Mouse (Mus musculus): ENCODE results near the gene Nap1l1. TPM values are rescaled to one million over a fixed set of nuclear protein-coding genes. Genes with fewer than 3 reads are reported as not detected.

Nap1l1 gene
- polyA plus RNA-seq, 1 experiment from 2014 or later: 243 TPM

GRCm38 (mm10) chr10:111459040-111459439, 14.0 kb upstream of the Nap1l1 start:
- Histone ChIP-seq H3K4me3 (no peak overlapping the region), H3K4me1 (peaks cover 2% of the 10 kb centered on the region; the same call in 1 of the 2 replicates), H3K27me3 (ENCODE audit: insufficient read depth, poor library complexity, severe bottlenecking) (no peaks in the 10 kb centered on the region), H3K27ac (no peak overlapping the region), H3K9me3 (no peaks in the 10 kb centered on the region), H3K36me3 (no peaks in the 10 kb centered on the region)
- 80% methylated on average over 9 of the region's 9 CpGs for WGBS
- DNase-seq (ENCODE audit: low spot score): no peak

DNA sequence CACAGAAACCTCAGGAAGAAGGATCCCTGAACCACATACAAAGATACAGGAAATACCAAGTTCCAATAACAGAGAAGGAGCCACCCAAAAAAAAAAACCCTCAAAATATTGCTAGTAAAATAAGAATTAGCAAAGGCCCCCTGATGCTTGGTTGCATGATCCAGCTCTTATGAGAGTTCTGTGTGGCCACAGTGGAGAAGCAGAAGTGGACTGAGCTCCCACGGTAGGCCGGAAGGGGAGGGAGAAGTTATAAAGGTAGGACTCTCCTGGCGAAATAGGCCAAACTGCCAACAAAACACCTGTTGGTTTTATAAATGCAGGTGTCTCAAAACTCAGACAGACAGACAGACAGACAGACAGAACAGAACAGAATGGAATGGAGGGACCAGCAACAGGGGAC, 13.1 kb upstream of the Nap1l1 start:
- Histone ChIP-seq H3K27me3 (ENCODE audit: insufficient read depth, poor library complexity, severe bottlenecking) (no peaks in the 10 kb centered on the region), H3K4me1 (peaks cover 2% of the 10 kb centered on the region; the same call in 1 of the 2 replicates), H3K4me3 (no peak overlapping the region), H3K27ac (no peak overlapping the region), H3K36me3 (no peaks in the 10 kb centered on the region), H3K9me3 (no peaks in the 10 kb centered on the region)
- DNase-seq (ENCODE audit: low spot score): no peak
- 80% methylated on average over 3 of the region's 3 CpGs for WGBS

GRCm38 (mm10) chr10:111460381-111460780, 12.6 kb upstream of the Nap1l1 start:
- Histone ChIP-seq H3K36me3 (no peaks in the 10 kb centered on the region), H3K27me3 (ENCODE audit: insufficient read depth, poor library complexity, severe bottlenecking) (no peaks in the 10 kb centered on the region), H3K4me1 (peaks cover 2% of the 10 kb centered on the region; the same call in 1 of the 2 replicates), H3K4me3 (no peak overlapping the region), H3K27ac (no peak overlapping the region), H3K9me3 (no peaks in the 10 kb centered on the region)
- 42% methylated on average over 4 of the region's 4 CpGs for WGBS
- DNase-seq (ENCODE audit: low spot score): no peak

- Histone ChIP-seq H3K36me3 (no peaks in the 10 kb centered on the region), H3K9me3 (no peaks in the 10 kb centered on the region), H3K4me1 (peaks cover 2% of the 10 kb centered on the region; the same call in 1 of the 2 replicates), H3K27me3 (ENCODE audit: insufficient read depth, poor library complexity, severe bottlenecking) (no peaks in the 10 kb centered on the region), H3K27ac (no peak overlapping the region), H3K4me3 (no peak overlapping the region)
- DNase-seq (ENCODE audit: low spot score): no peak
- 87% methylated on average over 1 of the region's 1 CpGs for WGBS
Measured at GRCm38 (mm10) chr10:111464833-111465232, 8.2 kb upstream of the Nap1l1 start.

- Histone ChIP-seq H3K27me3 (ENCODE audit: insufficient read depth, poor library complexity, severe bottlenecking) (no peaks in the 10 kb centered on the region), H3K4me1 (peaks cover 2% of the 10 kb centered on the region; the same call in 1 of the 2 replicates), H3K9me3 (no peaks in the 10 kb centered on the region), H3K27ac (no peak overlapping the region), H3K4me3 (no peak overlapping the region), H3K36me3 (no peaks in the 10 kb centered on the region)
- DNase-seq (ENCODE audit: low spot score): no peak
- WGBS: 42% methylated on average over 2 of the region's 2 CpGs
Measured at GRCm38 (mm10) chr10:111465409-111465808, 7.6 kb upstream of the Nap1l1 start.

DNA sequence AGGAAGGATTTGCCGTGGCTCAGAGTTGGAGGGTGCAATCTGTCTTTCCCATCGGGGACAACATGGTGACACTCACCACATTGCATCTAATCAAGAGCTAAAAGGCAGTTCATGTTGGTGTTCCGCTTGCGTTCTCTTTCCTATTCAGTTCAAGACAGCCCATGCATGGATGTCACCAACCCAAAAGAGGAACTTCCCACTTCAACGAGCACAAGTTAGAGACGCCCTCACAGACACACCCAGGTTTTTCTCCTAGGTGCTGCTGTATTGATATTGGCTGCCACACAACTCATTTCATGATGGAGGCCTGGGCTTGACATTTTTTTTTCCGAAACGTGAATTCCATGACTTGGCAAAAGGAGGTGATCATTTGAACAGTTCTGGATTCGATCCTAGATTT, 1.9 kb upstream of the Nap1l1 start:
- no peak for DNase-seq (ENCODE audit: low spot score)
- H3K4me1 ChIP-seq: peaks cover 13% of the 10 kb centered on the region
- no peak overlapping the region for H3K4me3 ChIP-seq
- 0 out of 2 replicates have a peak, but pooled peaks cover 2% of the 10 kb centered on the region for H3K36me3 ChIP-seq
- no peaks in the 10 kb centered on the region for H3K9me3 ChIP-seq
- H3K27ac ChIP-seq: no peak overlapping the region
- no peaks in the 10 kb centered on the region for H3K27me3 ChIP-seq (ENCODE audit: insufficient read depth, poor library complexity, severe bottlenecking)
- WGBS: 83% methylated on average over 9 of the region's 9 CpGs

DNA sequence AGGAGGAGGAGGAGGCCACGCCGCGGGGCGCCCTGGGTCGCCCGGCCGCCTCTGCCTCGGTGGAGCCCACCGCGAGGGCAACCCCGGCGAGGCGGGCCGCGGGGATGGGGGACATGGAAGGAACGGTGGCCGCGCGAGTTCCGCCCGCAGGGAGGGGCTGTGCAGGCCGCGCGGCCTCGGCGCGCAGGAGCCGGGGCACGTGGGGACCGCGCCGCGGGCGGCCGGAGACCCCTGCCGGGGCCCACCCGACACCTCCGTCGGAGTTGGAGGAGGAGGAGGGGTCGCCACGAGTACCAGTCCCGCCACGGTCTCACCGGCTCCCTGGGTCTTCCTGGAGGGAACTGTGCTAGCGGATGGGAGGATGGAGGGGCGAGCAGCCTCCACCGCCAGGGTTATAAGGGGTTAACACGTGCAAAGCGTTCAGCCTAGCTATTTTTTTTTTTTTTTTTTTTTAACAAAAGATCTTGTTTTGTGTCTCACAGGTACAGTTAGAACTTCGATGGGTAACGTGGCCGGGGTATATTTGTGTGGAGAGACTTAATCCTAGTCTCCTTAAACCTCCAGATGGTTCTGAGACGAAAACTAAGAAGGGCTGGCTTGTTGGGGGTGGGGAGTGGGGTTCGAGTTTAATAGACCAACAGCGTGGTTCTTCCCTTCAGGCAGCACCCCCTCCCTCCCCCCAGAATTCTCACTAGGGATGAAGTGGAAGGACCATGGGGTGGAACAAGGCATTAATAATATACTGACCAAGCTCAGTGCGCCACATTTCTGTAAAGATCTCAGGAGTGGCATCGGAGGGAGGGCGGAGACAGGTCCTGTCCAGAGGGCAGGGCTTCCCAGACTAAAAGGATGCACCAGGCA, 718 bp downstream of the Nap1l1 start:
- peaks cover 23% of the 10 kb centered on the region for H3K4me1 ChIP-seq
- H3K36me3 ChIP-seq: 0 out of 2 replicates have a peak, but pooled peaks cover 2% of the 10 kb centered on the region
- H3K4me3 ChIP-seq: peak overlapping the region; percentile 99
- peak; percentile 80 for DNase-seq (ENCODE audit: low spot score)
- peak overlapping the region; percentile 99 for H3K27ac ChIP-seq
- H3K27me3 ChIP-seq (ENCODE audit: insufficient read depth, poor library complexity, severe bottlenecking): no peaks in the 10 kb centered on the region
- WGBS: under 1% methylated on average over 55 of the region's 58 CpGs
- no peaks in the 10 kb centered on the region for H3K9me3 ChIP-seq

GRCm38 (mm10) chr10:111476301-111476700, 3.3 kb downstream of the Nap1l1 start:
- 69% methylated on average over 4 of the region's 4 CpGs for WGBS
- no peak for DNase-seq (ENCODE audit: low spot score)
- H3K4me1 ChIP-seq: peaks cover 31% of the 10 kb centered on the region

DNA sequence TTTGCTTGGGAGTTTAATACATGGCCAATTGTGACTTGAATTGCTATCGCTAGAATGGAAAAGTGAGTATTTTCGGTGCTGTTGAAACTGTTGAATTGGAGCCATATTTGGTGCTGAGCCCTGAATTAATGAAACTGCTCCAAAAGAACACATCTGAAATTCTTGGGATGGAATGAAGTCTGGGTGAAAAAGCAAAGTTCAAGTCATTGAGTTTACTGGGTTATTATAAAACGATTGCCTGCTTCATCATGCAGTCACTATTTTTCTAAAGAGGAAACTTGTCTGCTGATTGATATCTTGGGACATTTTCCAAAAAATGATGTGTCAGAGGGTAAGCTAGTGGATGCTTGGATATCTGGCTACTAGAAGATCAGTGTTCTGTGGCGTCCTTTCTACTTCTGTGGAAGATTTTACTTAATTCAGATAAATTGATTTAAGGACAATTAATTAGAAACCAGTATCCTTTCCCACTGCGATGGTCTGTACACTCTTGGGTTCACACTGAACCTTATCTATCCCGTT, 4.0 kb downstream of the Nap1l1 start:
- H3K4me1 ChIP-seq: peaks cover 31% of the 10 kb centered on the region
- no peak for DNase-seq (ENCODE audit: low spot score)
- H3K4me3 ChIP-seq: no peak overlapping the region

More at GRCm38 (mm10) chr10:111476301-111476700, 3.3 kb downstream of the Nap1l1 start:
- Histone ChIP-seq H3K9me3 (no peaks in the 10 kb centered on the region), H3K27me3 (ENCODE audit: insufficient read depth, poor library complexity, severe bottlenecking) (no peaks in the 10 kb centered on the region), H3K4me3 (no peak overlapping the region), H3K27ac (no peak overlapping the region), H3K36me3 (peaks cover 14% of the 10 kb centered on the region)

GRCm38 (mm10) chr10:111479599-111479998, 6.6 kb downstream of the Nap1l1 start:
- no peak overlapping the region for H3K27ac ChIP-seq
- H3K4me3 ChIP-seq: no peak overlapping the region
- no peaks in the 10 kb centered on the region for H3K9me3 ChIP-seq
- peaks cover 46% of the 10 kb centered on the region for H3K36me3 ChIP-seq
- no peak for DNase-seq (ENCODE audit: low spot score)
- WGBS: 84% methylated on average over 5 of the region's 5 CpGs
- H3K27me3 ChIP-seq (ENCODE audit: insufficient read depth, poor library complexity, severe bottlenecking): no peaks in the 10 kb centered on the region
- H3K4me1 ChIP-seq: peaks cover 37% of the 10 kb centered on the region

More for the DNA sequence above, 4.0 kb downstream of the Nap1l1 start:
- Histone ChIP-seq H3K36me3 (peaks cover 21% of the 10 kb centered on the region), H3K27ac (no peak overlapping the region), H3K27me3 (ENCODE audit: insufficient read depth, poor library complexity, severe bottlenecking) (no peaks in the 10 kb centered on the region), H3K9me3 (no peaks in the 10 kb centered on the region)
- 85% methylated on average over 6 of the region's 6 CpGs for WGBS

- Histone ChIP-seq H3K9me3 (no peaks in the 10 kb centered on the region), H3K27ac (no peak overlapping the region), H3K36me3 (peaks cover 70% of the 10 kb centered on the region), H3K4me3 (no peak overlapping the region), H3K27me3 (ENCODE audit: insufficient read depth, poor library complexity, severe bottlenecking) (no peaks in the 10 kb centered on the region), H3K4me1 (peaks cover 28% of the 10 kb centered on the region)
- no peak for DNase-seq (ENCODE audit: low spot score)
- 85% methylated on average over 2 of the region's 2 CpGs for WGBS
Measured at GRCm38 (mm10) chr10:111482654-111483053, 9.6 kb downstream of the Nap1l1 start.

DNA sequence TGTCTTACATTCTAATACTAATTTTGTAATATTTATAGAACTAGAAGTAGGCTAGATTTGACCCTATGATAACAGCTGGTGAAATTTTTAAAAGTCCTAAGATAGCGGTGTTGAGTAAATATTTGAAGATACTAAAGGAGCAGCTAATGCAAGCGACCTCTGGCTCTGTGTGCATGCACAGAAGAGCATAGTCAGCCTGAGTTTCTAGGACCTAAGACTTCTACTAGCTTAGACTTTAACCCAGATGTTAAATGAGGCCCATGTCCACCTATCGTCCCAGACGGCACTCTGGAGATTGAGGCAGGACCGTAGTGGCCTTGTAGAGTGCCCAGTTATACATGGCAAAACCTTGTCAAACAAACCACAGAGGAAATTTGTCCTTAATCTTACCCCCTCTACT, 11.1 kb downstream of the Nap1l1 start:
- Histone ChIP-seq H3K4me3 (no peak overlapping the region), H3K9me3 (no peaks in the 10 kb centered on the region), H3K36me3 (peaks cover 82% of the 10 kb centered on the region), H3K4me1 (peaks cover 26% of the 10 kb centered on the region), H3K27ac (no peak overlapping the region), H3K27me3 (ENCODE audit: insufficient read depth, poor library complexity, severe bottlenecking) (no peaks in the 10 kb centered on the region)
- DNase-seq (ENCODE audit: low spot score): no peak
- whole genome bisulfite sequencing: 68% methylated on average over 5 of the region's 5 CpGs

- H3K36me3 ChIP-seq: peaks cover 90% of the 10 kb centered on the region
- peaks cover 8% of the 10 kb centered on the region for H3K4me1 ChIP-seq
- 85% methylated on average over 2 of the region's 2 CpGs for WGBS
- H3K27me3 ChIP-seq (ENCODE audit: insufficient read depth, poor library complexity, severe bottlenecking): no peaks in the 10 kb centered on the region
- DNase-seq (ENCODE audit: low spot score): no peak
- no peak overlapping the region for H3K4me3 ChIP-seq
- no peaks in the 10 kb centered on the region for H3K9me3 ChIP-seq
- no peak overlapping the region for H3K27ac ChIP-seq
Measured at GRCm38 (mm10) chr10:111488793-111489192, 15.8 kb downstream of the Nap1l1 start.
